Mouse (Mus musculus) spleen, adult 2 months (tissue): Measurements from ENCODE around the gene Foxf1. TPM values are rescaled to one million over a fixed set of nuclear protein-coding genes. Genes with fewer than 3 reads are reported as not detected.

Experiments used
- DNase-seq, 2 experiments: peaks; one replicate each; pipeline versions ENCODE4 v3.0.0 to v3.0.0-alpha.2; 2012 to 2021; ENCODE audit warnings: low spot score in 2 of 2, low read depth in 1 of 2
- H3K27ac ChIP-seq: fragments of 200-500 bp; 2 replicates; pipeline ENCODE4 v1.5.1; 2012; ENCODE audit warnings: low read length, inconsistent platforms; ENCODE audit not compliant: insufficient read depth
- H3K27me3 ChIP-seq: fragments of 200-500 bp; 2 replicates; pipeline ENCODE4 v1.6.1; 2012; ENCODE audit warnings: mild to moderate bottlenecking, moderate library complexity, low read length, inconsistent platforms; ENCODE audit not compliant: control insufficient read depth, insufficient read depth
- H3K36me3 ChIP-seq: fragments of 200-500 bp; 2 replicates; pipeline ENCODE4 v1.6.1; 2012; ENCODE audit warnings: mild to moderate bottlenecking, low read length, inconsistent platforms; ENCODE audit not compliant: control insufficient read depth, insufficient read depth
- H3K4me1 ChIP-seq: fragments of 200-500 bp; 2 replicates; pipeline ENCODE4 v1.6.1; 2011; ENCODE audit warnings: inconsistent platforms; ENCODE audit not compliant: control insufficient read depth, insufficient read depth, insufficient read length
- H3K4me3 ChIP-seq: fragments of 200-500 bp; 2 replicates; pipeline ENCODE4 v1.5.1; 2011; ENCODE audit warnings: mild to moderate bottlenecking, inconsistent platforms; ENCODE audit not compliant: insufficient read depth, insufficient read length; ENCODE audit errors: extremely low read depth
- CTCF ChIP-seq: fragments of 200-500 bp; IDR thresholded peaks from 2 replicates; pipeline ENCODE4 v1.5.1; 2011; ENCODE audit warnings: mild to moderate bottlenecking, inconsistent platforms; ENCODE audit not compliant: insufficient read depth, insufficient read length, insufficient replicate concordance; ENCODE audit errors: extremely low read depth
- POLR2A ChIP-seq: fragments of 200-500 bp; IDR thresholded peaks from 2 replicates; pipeline ENCODE4 v1.6.1; 2011; ENCODE audit warnings: low read depth, low read length, inconsistent platforms
- WGBS: fragments of 180-500 bp; shearing (Covaris S2); methylation state at CpG from one replicate; pipeline ENCODE4 v1.1.7; 2018; 5-methylcytosine and 5-hydroxymethylcytosine counted together
- polyA plus RNA-seq: library from polyadenylated mRNA; depleted of rRNA; stranded (reverse); fragments of >200 nt; gene quantifications from 2 replicates; pipeline ENCODE4 v1.2.3, GENCODE M21; 2012; rRNA removed

The Foxf1 gene
- polyA plus RNA-seq = 1.8 and 3.7 TPM in 2 replicates

- H3K27me3 ChIP-seq = peaks cover 40% of the 10 kb centered on the region
- WGBS = 2% methylated on average over 70 of the region's 83 CpGs
Measured at GRCm38 (mm10) chr8:121084210-121084951, at the start of gene Foxf1. Gene Foxf1 (plus strand): TSS chr8:121084386.

DNA sequence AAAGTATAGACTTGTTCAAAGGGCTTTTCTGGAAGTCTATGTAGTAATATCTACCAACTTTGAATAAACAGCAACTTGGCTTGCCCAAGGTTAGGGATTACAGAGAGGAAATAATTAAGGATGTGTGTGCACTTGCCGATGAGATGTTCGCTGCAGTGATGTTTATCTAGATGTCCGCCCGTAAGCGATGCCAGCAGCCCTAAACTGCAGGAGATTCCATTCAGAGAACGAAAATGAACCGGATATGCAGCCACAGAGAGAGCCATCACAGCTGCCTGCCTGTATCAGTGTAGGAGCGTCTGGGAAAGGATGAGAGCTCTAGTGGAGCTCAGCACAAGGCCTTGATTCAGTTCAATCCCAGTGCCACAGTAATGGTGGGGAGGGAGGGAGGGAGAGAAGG lies 48.6 kb upstream of the Foxf1 start:
- TF ChIP-seq POLR2A (no peak), CTCF (no peak)
- no peak for DNase-seq
- Histone ChIP-seq H3K27me3 (no peaks in the 10 kb centered on the region), H3K4me1 (no peaks in the 10 kb centered on the region), H3K4me3 (no peak overlapping the region), H3K36me3 (no peaks in the 10 kb centered on the region), H3K27ac (no peak overlapping the region)
- WGBS = 85% methylated on average over 8 of the region's 8 CpGs

More at GRCm38 (mm10) chr8:121084210-121084951, at the start of gene Foxf1:
- H3K27ac ChIP-seq = no peak within 1 kb of the TSS
- DNase-seq = no peak
- H3K4me1 ChIP-seq = peaks cover 4% of the 10 kb centered on the region; the same call in 1 of the 2 replicates
- H3K36me3 ChIP-seq = no peaks in the 10 kb centered on the region
- H3K4me3 ChIP-seq = peak within 1 kb of the TSS; percentile 49; the same call in 1 of the 2 replicates
- TF ChIP-seq POLR2A (no peak), CTCF (no peak)

GRCm38 (mm10) chr8:121043719-121044440 lies 40.3 kb upstream of the Foxf1 start:
- no peaks in the 10 kb centered on the region for H3K36me3 ChIP-seq
- DNase-seq = no peak
- H3K4me3 ChIP-seq = no peak overlapping the region
- H3K27me3 ChIP-seq = no peaks in the 10 kb centered on the region
- 60% methylated on average over 19 of the region's 19 CpGs for WGBS
- H3K27ac ChIP-seq = no peak overlapping the region
- no peaks in the 10 kb centered on the region for H3K4me1 ChIP-seq
- no peak for TF ChIP-seq CTCF
- no peak for TF ChIP-seq POLR2A

GRCm38 (mm10) chr8:121047441-121047840 lies 36.7 kb upstream of the Foxf1 start:
- Histone ChIP-seq H3K36me3 (no peaks in the 10 kb centered on the region), H3K4me3 (no peak overlapping the region), H3K27ac (no peak overlapping the region), H3K27me3 (no peaks in the 10 kb centered on the region), H3K4me1 (no peaks in the 10 kb centered on the region)
- DNase-seq = no peak
- TF ChIP-seq POLR2A (no peak), CTCF (peak; percentile 9; the same call in 1 of the 2 replicates)
- 79% methylated on average over 9 of the region's 9 CpGs for WGBS

DNA sequence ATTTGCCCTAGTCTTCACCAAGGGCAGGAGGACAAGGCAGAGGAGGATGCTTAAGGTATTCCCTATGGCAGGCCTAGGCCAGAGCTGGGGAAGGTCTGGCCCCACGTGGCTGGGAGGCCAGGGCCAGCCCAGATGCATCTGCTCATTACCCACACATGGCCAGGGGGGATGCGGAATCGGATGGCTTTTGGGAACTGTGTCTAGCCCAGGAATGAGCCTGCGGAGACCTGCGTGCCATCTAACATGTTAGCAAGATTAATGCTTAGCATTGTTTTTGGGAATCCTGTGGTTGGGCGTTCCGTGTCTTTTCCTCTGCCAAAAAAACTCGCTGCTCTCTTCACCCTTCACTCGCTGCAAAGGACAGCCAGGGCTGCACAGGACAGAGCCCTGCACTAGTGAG lies 26.1 kb upstream of the Foxf1 start:
- 82% methylated on average over 9 of the region's 9 CpGs for WGBS
- Histone ChIP-seq H3K4me1 (no peaks in the 10 kb centered on the region), H3K36me3 (no peaks in the 10 kb centered on the region), H3K4me3 (no peak overlapping the region), H3K27ac (no peak overlapping the region), H3K27me3 (no peaks in the 10 kb centered on the region)
- no peak for DNase-seq
- TF ChIP-seq CTCF (no peak), POLR2A (no peak)

DNA sequence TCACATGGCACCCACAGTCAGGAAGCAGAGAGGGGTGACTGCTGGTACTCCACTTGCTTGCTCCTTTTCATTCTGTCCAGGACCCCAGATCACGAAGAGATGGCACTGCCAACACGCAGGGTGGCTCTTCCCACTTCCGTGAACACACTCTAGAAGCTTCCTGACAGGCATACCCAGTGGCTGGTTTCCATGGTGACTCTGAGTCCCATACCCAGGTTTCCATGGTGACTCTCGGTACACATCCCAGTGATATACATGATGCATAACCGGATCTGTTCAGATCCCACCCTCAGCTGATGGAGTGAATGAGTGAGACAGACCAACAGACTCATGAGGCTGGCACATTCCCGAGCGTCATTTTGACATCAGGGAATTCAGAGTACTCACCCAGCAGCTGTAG lies 25.1 kb upstream of the Foxf1 start:
- 89% methylated on average over 7 of the region's 7 CpGs for WGBS
- no peak for DNase-seq
- H3K4me3 ChIP-seq = no peak overlapping the region
- H3K27me3 ChIP-seq = no peaks in the 10 kb centered on the region
- H3K36me3 ChIP-seq = no peaks in the 10 kb centered on the region
- TF ChIP-seq POLR2A (no peak), CTCF (no peak)
- no peaks in the 10 kb centered on the region for H3K4me1 ChIP-seq
- no peak overlapping the region for H3K27ac ChIP-seq

DNA sequence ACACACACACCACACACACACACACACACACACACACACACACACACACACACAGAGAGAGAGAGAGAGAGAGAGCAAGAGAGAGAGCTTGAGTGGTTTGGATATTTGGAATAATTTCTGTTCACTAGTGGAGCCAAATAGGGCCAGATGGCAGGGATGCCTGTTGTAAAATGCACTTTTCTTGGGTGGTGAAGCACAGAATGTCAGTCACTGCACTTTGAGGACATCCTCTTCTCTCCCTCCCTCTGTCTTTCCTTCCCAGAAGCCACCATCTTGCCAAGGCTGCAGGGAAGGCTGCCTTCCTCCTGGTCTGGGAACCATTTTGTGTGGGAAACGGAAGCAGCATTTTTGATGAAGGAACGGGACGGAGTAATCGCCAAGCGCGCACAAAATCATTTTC lies 21.7 kb upstream of the Foxf1 start:
- 96% methylated on average over 6 of the region's 6 CpGs for WGBS
- no peaks in the 10 kb centered on the region for H3K4me1 ChIP-seq
- no peaks in the 10 kb centered on the region for H3K27me3 ChIP-seq
- H3K27ac ChIP-seq = no peak overlapping the region
- H3K4me3 ChIP-seq = no peak overlapping the region
- DNase-seq = no peak
- H3K36me3 ChIP-seq = no peaks in the 10 kb centered on the region
- no peak for TF ChIP-seq POLR2A
- TF ChIP-seq CTCF = no peak
